Mouse (Mus musculus): ENCODE measurements at regions not wholly inside any gene's neighbourhood (a gene's known extent, or its start where the extent isn't known, plus 50 kb on each side); places are given as distances from the start of the nearest gene placed in this dataset.

DNA sequence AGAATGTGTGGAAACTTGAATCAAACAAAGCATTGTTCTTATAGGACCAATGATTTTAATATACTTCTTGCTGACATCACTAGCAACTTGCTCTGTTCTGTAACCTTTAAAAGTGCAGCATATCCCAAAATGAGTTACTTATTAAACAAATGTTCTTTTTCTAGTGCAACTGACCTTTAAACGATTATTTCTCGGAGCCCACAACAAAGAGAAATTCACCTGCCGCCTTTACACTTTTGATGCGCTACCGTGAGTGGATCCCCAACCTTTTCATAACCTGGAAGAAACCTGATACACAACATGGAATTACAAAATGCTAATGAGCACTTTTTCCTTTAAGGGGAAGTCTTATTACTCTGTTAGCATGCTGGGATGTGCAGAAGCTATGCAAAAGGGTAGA is 191.7 kb upstream of the Adgrl2 start:
- WGBS = 88% methylated on average over 5 of the region's 5 CpGs
- DNase-seq (ENCODE audit: extremely low spot score, low spot score) = no peak
- H3K36me3 ChIP-seq (replicated peaks) = no peaks in the 10 kb centered on the region
- H3K27ac ChIP-seq = no peak overlapping the region
- no peaks in the 10 kb centered on the region for H3K9me3 ChIP-seq
- H3K4me1 ChIP-seq = peaks cover 47% of the 10 kb centered on the region
- peaks cover 41% of the 10 kb centered on the region for H3K27me3 ChIP-seq (ENCODE audit: poor library complexity, severe bottlenecking)
- H3K4me3 ChIP-seq = no peak overlapping the region

DNA sequence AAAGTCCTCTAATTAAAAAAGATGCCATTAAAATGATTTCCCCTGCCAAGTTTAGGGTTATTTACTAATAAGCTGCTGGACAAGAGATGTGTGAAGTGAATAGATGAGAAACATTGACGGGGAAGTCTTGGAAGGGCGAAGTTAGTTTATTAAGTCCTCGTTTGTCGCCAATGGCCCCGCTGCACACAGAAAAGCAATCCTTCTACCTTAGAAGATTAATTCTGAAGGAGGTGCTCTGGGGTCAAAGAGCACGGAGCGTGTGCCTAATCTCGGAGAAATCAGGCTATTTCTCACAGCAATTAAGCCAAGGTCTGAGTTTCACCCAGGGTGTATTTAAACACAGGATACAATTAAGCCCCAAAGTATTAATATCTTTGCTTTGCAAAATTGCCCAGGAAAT is 189.8 kb upstream of the Adgrl2 start:
- no peak for DNase-seq (ENCODE audit: extremely low spot score, low spot score)
- Histone ChIP-seq H3K36me3 (replicated peaks) (no peaks in the 10 kb centered on the region), H3K27ac (no peak overlapping the region), H3K4me1 (peaks cover 50% of the 10 kb centered on the region), H3K27me3 (ENCODE audit: poor library complexity, severe bottlenecking) (peaks cover 57% of the 10 kb centered on the region), H3K4me3 (no peak overlapping the region), H3K9me3 (no peaks in the 10 kb centered on the region)
- WGBS = 17% methylated on average over 8 of the region's 8 CpGs

DNA sequence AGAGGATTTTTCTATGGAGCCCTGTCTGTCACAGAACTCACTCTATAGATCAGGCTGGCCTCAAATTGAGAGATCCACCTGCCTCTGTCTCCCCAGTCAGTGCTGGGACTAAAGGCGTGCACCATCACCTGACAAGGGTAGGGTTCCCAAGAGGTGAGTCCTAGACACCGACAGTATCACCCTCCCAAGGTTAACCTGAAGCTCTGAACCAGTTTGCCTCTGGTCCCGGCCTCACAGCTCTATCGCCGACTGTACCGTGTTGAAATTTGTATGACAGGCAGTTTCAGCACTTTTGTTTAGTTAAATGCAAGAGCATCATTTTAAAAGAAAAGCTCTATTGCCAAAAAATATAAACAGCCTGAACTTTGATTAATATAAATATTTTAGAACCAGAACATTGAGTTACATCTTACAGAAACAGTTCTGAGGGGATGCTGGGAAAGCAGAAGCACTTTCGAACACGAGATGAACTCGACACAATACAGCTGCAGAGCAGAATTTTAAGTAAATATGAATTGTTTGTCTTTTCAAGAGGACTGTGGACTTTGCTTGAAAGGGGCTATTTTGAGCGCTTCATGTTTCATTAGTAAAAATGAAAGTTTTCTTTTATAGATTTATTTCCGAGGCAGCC is 189.2 kb upstream of the Adgrl2 start:
- no peak overlapping the region for H3K27ac ChIP-seq
- peaks cover 59% of the 10 kb centered on the region for H3K27me3 ChIP-seq (ENCODE audit: poor library complexity, severe bottlenecking)
- H3K9me3 ChIP-seq = no peaks in the 10 kb centered on the region
- peaks cover 50% of the 10 kb centered on the region for H3K4me1 ChIP-seq
- DNase-seq (ENCODE audit: extremely low spot score, low spot score) = no peak
- H3K36me3 ChIP-seq (replicated peaks) = no peaks in the 10 kb centered on the region
- H3K4me3 ChIP-seq = no peak overlapping the region
- 69% methylated on average over 11 of the region's 11 CpGs for WGBS

DNA sequence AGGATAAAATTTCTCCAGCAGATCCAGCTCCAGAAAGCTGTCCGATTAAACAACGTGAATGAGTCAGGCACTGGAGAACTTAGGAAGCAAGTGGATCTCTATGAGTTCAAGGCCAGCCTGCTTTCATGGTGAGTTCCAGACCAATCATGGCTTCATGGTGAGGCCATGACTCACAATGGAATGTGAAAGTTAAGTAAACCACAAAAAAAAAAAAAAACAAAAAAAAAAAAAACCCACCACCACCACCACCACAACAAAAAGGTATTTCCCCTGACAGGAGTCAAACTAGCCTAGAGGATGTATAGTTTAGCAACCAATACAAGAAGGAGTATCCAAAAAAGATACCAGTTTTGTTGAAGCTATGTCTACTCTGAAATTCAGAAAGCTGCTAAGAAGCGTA is 188.5 kb upstream of the Adgrl2 start:
- peaks cover 44% of the 10 kb centered on the region for H3K4me1 ChIP-seq
- H3K36me3 ChIP-seq (replicated peaks) = no peaks in the 10 kb centered on the region
- H3K27ac ChIP-seq = no peak overlapping the region
- no peaks in the 10 kb centered on the region for H3K9me3 ChIP-seq
- no peak for DNase-seq (ENCODE audit: extremely low spot score, low spot score)
- peaks cover 66% of the 10 kb centered on the region for H3K27me3 ChIP-seq (ENCODE audit: poor library complexity, severe bottlenecking)
- WGBS = 94% methylated on average over 3 of the region's 3 CpGs
- no peak overlapping the region for H3K4me3 ChIP-seq

DNA sequence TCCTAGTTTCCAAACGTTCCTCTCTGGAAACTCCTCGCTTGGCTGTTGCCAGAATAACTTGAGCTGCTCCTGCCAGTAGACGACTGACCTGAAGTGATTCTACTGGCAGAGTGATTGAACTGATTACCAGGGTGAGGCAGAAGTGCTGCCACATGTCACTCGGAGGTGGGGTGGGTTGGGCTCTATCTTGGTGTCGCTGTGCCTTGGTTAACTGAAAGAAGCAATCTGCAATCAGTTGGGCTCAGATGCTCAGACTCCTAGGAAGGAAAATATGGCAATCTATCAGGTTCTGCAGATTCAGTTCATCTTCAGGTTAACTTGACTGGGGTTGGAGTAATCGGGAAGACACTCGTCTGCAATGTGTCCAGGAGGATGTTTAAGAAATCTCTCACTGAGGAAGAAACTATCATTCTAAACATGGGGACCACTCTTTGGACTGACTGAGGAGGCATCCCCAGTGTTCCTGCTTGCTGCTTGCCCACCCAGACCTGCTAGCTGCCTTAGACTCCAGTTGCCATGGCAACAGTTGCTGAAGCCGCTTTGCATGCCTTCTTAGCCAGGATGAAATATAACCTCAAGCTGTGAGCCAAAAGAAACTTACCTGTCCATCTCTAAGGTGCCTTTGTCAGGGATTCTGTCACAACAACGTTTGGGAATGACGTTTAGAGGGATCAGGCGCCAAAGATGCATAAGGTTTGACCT is 184.5 kb upstream of the Adgrl2 start:
- WGBS = 74% methylated on average over 11 of the region's 11 CpGs
- no peak for DNase-seq (ENCODE audit: extremely low spot score, low spot score)

DNA sequence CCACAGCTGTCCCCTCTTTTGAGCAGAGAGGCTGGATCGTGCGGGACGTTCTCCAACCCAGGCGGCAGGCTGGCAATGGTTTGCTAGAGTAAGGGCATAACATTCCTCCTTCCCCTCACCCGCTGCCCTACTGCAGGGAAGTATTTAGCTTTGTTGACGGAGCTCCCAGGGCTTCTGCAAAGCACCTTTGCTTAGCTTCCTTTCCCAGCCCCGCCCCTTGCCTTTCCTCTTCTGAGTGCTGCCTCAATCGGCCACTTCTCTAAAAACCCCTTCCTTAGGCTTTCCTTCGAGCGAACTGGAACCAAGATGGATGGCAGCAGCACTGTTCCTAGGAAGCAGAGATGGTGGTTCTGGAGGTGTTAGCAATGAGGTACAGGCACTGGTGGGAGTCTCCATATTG is 183.2 kb upstream of the Adgrl2 start:
- H3K36me3 ChIP-seq (replicated peaks) = no peaks in the 10 kb centered on the region
- no peak overlapping the region for H3K27ac ChIP-seq
- no peaks in the 10 kb centered on the region for H3K9me3 ChIP-seq
- peaks cover 26% of the 10 kb centered on the region for H3K4me1 ChIP-seq
- peaks cover 91% of the 10 kb centered on the region for H3K27me3 ChIP-seq (ENCODE audit: poor library complexity, severe bottlenecking)
- WGBS = 56% methylated on average over 10 of the region's 10 CpGs
- DNase-seq (ENCODE audit: extremely low spot score, low spot score) = no peak
- no peak overlapping the region for H3K4me3 ChIP-seq

More for the DNA sequence above, 184.5 kb upstream of the Adgrl2 start:
- Histone ChIP-seq H3K9me3 (no peaks in the 10 kb centered on the region), H3K36me3 (replicated peaks) (no peaks in the 10 kb centered on the region), H3K27ac (no peak overlapping the region), H3K27me3 (ENCODE audit: poor library complexity, severe bottlenecking) (peaks cover 86% of the 10 kb centered on the region), H3K4me3 (no peak overlapping the region), H3K4me1 (peaks cover 25% of the 10 kb centered on the region)

DNA sequence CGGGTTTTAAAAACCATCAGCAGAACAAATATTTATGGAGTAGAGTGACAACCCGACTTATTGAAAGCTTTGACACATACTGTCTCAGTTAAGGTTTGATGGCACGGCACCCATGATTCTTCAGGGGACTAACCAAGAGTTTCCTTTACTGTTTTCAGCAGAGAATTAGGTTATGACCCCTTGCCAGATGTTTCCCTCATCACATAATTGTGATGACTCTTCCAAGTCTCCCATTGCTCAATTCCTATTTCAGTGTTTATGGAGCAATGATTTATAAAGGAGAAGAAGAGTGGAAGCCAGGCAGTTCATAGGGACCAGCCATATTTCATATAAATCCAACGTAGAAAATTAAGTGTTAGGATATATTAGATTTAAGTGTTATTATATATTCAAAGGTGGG is 181.4 kb upstream of the Adgrl2 start:
- 91% methylated on average over 4 of the region's 4 CpGs for WGBS
- H3K36me3 ChIP-seq (replicated peaks) = no peaks in the 10 kb centered on the region
- no peak for DNase-seq (ENCODE audit: extremely low spot score, low spot score)
- H3K4me1 ChIP-seq = peaks cover 44% of the 10 kb centered on the region
- H3K27ac ChIP-seq = no peak overlapping the region
- H3K9me3 ChIP-seq = no peaks in the 10 kb centered on the region
- H3K4me3 ChIP-seq = no peak overlapping the region
- H3K27me3 ChIP-seq (ENCODE audit: poor library complexity, severe bottlenecking) = peaks cover 82% of the 10 kb centered on the region

DNA sequence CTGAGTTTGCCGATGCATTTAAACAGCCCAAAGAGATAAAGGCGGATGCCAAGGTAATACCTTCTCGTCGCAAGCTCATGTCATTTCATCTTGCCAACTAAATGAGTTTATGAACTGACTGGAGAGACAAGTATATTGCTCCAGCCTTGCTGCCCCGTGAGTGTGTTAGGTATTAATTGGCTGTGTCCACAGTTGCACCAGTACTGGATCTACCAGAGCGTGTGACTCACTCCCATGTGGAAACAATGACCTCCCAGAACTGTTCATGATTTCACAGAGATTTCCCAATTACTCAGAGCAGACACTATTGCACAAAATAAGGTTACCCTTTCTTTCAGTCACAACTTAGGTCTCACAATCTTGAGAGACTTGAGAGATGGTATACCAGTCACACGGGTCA is 179.8 kb upstream of the Adgrl2 start:
- Histone ChIP-seq H3K36me3 (replicated peaks) (no peaks in the 10 kb centered on the region), H3K27me3 (ENCODE audit: poor library complexity, severe bottlenecking) (peaks cover 80% of the 10 kb centered on the region), H3K9me3 (no peaks in the 10 kb centered on the region), H3K27ac (no peak overlapping the region), H3K4me3 (no peak overlapping the region), H3K4me1 (peaks cover 41% of the 10 kb centered on the region)
- DNase-seq (ENCODE audit: extremely low spot score, low spot score) = no peak
- WGBS = 87% methylated on average over 7 of the region's 7 CpGs

- no peak overlapping the region for H3K4me3 ChIP-seq
Measured at GRCm38 (mm10) chr3:149169442-149169841, 179.1 kb upstream of the Adgrl2 start.

GRCm38 (mm10) chr3:149167997-149168396 is 177.6 kb upstream of the Adgrl2 start:
- 55% methylated on average over 3 of the region's 3 CpGs for WGBS
- no peak overlapping the region for H3K4me3 ChIP-seq

More at GRCm38 (mm10) chr3:149169442-149169841, 179.1 kb upstream of the Adgrl2 start:
- 67% methylated on average over 12 of the region's 12 CpGs for WGBS
- H3K27ac ChIP-seq = no peak overlapping the region
- DNase-seq (ENCODE audit: extremely low spot score, low spot score) = no peak
- H3K4me1 ChIP-seq = peaks cover 37% of the 10 kb centered on the region
- H3K9me3 ChIP-seq = no peaks in the 10 kb centered on the region
- H3K27me3 ChIP-seq (ENCODE audit: poor library complexity, severe bottlenecking) = peaks cover 80% of the 10 kb centered on the region
- no peaks in the 10 kb centered on the region for H3K36me3 ChIP-seq (replicated peaks)

DNA sequence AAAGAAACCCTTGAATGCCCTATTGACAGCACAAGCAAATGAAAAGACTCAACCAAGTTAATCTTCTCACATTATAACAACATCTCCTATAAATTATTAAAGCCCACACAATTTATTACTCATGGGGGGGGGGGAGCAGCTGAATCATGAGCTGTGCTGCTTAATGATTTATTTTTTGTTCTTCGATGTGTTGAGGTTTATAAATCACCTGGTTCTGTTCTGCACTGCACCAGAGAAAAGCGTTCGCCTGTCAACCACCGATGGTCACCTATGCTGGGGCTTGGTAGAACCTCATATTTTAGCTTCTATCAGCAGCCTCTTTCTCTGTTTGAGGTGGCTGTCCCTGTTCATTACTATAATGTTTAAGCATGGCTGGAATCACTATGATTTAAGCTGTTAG is 174.4 kb upstream of the Adgrl2 start:
- no peak overlapping the region for H3K4me3 ChIP-seq
- peaks cover 32% of the 10 kb centered on the region for H3K4me1 ChIP-seq
- 86% methylated on average over 4 of the region's 4 CpGs for WGBS
- H3K36me3 ChIP-seq (replicated peaks) = no peaks in the 10 kb centered on the region
- peaks cover 48% of the 10 kb centered on the region for H3K27me3 ChIP-seq (ENCODE audit: poor library complexity, severe bottlenecking)
- DNase-seq (ENCODE audit: extremely low spot score, low spot score) = no peak
- no peak overlapping the region for H3K27ac ChIP-seq
- no peaks in the 10 kb centered on the region for H3K9me3 ChIP-seq

More at GRCm38 (mm10) chr3:149167997-149168396, 177.6 kb upstream of the Adgrl2 start:
- Histone ChIP-seq H3K9me3 (no peaks in the 10 kb centered on the region), H3K27me3 (ENCODE audit: poor library complexity, severe bottlenecking) (peaks cover 72% of the 10 kb centered on the region), H3K36me3 (replicated peaks) (no peaks in the 10 kb centered on the region), H3K4me1 (peaks cover 36% of the 10 kb centered on the region), H3K27ac (no peak overlapping the region)
- DNase-seq (ENCODE audit: extremely low spot score, low spot score) = no peak

- peaks cover 26% of the 10 kb centered on the region for H3K4me1 ChIP-seq
- 89% methylated on average over 6 of the region's 6 CpGs for WGBS
- H3K36me3 ChIP-seq (replicated peaks) = no peaks in the 10 kb centered on the region
- H3K27ac ChIP-seq = no peak overlapping the region
- no peak overlapping the region for H3K4me3 ChIP-seq
- H3K27me3 ChIP-seq (ENCODE audit: poor library complexity, severe bottlenecking) = peaks cover 35% of the 10 kb centered on the region
- DNase-seq (ENCODE audit: extremely low spot score, low spot score) = no peak
- H3K9me3 ChIP-seq = no peaks in the 10 kb centered on the region
Measured at GRCm38 (mm10) chr3:149163591-149163990, 173.2 kb upstream of the Adgrl2 start.

DNA sequence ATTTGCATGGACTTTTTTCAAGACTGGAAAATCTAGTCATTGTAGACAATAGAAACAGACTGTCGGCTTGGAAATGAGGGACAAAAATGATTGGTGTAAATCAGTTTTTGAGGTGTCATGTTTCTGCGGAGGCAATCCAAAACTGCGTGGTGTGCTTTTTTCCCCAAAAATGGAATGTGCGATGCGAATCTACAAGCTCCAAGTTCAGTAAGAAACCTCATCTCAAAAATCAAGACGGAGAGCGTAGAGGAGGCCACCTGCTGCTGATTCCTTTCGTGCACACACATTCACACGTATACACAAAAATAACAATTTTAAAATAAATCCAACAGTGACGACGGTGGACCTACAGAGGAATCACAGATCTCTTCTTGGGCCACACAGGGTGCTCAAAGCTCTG is 170.5 kb upstream of the Adgrl2 start:
- Histone ChIP-seq H3K4me3 (no peak overlapping the region), H3K9me3 (no peaks in the 10 kb centered on the region), H3K4me1 (peaks cover 10% of the 10 kb centered on the region), H3K36me3 (replicated peaks) (no peaks in the 10 kb centered on the region), H3K27ac (no peak overlapping the region), H3K27me3 (ENCODE audit: poor library complexity, severe bottlenecking) (peaks cover 20% of the 10 kb centered on the region)
- WGBS = 96% methylated on average over 11 of the region's 11 CpGs
- no peak for DNase-seq (ENCODE audit: extremely low spot score, low spot score)
